Mouse (Mus musculus) kidney, embryonic 16.5 days (tissue): ENCODE measurements at regions not wholly inside any gene's neighbourhood (a gene's known extent, or its start where the extent isn't known, plus 50 kb on each side); places are given as distances from the start of the nearest gene placed in this dataset.
A peak's percentile ranks its signal among the peaks of the same experiment; 100 is the strongest.

ENCODE experiments used
- ATAC-seq: fragments of 200-750 bp; cut with Nextera tagmentation; 2 replicates; pipeline ENCODE4 v1.8.0; 2017; ENCODE audit warnings: moderate TSS enrichment; ENCODE audit not compliant: low FRiP score, low TSS enrichment
- H3K27ac ChIP-seq: fragments of 300-500 bp; sonication (generic); 2 replicates; pipeline ENCODE4 v1.5.1; 2014; ENCODE audit warnings: low read length
- H3K27me3 ChIP-seq: fragments of 300-500 bp; sonication (generic); 2 replicates; pipeline ENCODE4 v1.6.1; 2014; ENCODE audit warnings: low read length, control low read depth, mixed read lengths; ENCODE audit not compliant: insufficient read depth
- H3K36me3 ChIP-seq: fragments of 300-500 bp; sonication (generic); 2 replicates; pipeline ENCODE4 v1.6.1; 2014; ENCODE audit warnings: low read length, control low read depth, mixed read lengths; ENCODE audit not compliant: insufficient read depth
- H3K4me1 ChIP-seq: fragments of 300-500 bp; sonication (generic); 2 replicates; pipeline ENCODE4 v1.6.1; 2014; ENCODE audit warnings: low read length, control low read depth, mixed read lengths; ENCODE audit not compliant: insufficient read depth
- H3K4me2 ChIP-seq: fragments of 300-500 bp; sonication (generic); replicated peaks from 2 replicates; pipeline ENCODE4 v1.6.1; 2014; ENCODE audit warnings: low read depth, low read length
- H3K4me3 ChIP-seq: fragments of 300-500 bp; sonication (generic); 2 replicates; pipeline ENCODE4 v1.5.1; 2014; ENCODE audit warnings: mild to moderate bottlenecking, low read length
- H3K9ac ChIP-seq: fragments of 300-500 bp; sonication (generic); replicated peaks from 2 replicates; pipeline ENCODE4 v1.6.1; 2014; ENCODE audit warnings: low read length
- H3K9me3 ChIP-seq: fragments of 300-500 bp; sonication (generic); 2 replicates; pipeline ENCODE4 v1.6.1; 2016; ENCODE audit warnings: low read length, control low read depth
- WGBS: fragments of 180-500 bp; shearing (Covaris S2); extraction: QIAGEN DNeasy Blood & Tissue Kit; methylation state at CpG from one replicate; pipeline ENCODE4 v1.1.7; 2014; 5-methylcytosine and 5-hydroxymethylcytosine counted together

DNA sequence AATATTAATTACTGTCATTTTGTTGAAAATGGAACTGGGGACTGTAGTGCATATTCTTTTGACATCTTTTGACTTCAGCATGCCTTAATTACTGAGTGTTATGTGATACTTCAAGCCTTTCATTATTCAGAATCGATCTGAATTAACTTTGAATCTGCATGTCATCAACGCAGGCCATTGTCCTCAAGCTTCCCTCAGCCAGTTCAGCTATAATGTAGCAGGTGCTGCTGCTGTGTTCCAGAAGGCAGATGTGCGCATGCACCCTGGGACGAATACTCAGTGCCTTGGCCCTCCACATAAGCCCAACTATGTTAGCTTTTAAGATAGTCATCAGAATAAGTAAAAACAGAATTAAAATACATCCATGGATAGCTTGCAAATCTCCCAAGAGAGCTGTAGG is 1466.4 kb downstream of the 4930444P10Rik start:
- H3K9me3 ChIP-seq = no peaks in the 10 kb centered on the region
- H3K27me3 ChIP-seq = peaks cover 9% of the 10 kb centered on the region; the same call in 1 of the 2 replicates
- peak overlapping the region; percentile 44; the same call in 1 of the 2 replicates for H3K27ac ChIP-seq
- no peak overlapping the region for H3K4me3 ChIP-seq
- no peak overlapping the region for H3K4me2 ChIP-seq
- no peak overlapping the region for H3K9ac ChIP-seq
- 66% methylated on average over 4 of the region's 4 CpGs for WGBS
- no peaks in the 10 kb centered on the region for H3K4me1 ChIP-seq
- ATAC-seq = no peak
- no peaks in the 10 kb centered on the region for H3K36me3 ChIP-seq

DNA sequence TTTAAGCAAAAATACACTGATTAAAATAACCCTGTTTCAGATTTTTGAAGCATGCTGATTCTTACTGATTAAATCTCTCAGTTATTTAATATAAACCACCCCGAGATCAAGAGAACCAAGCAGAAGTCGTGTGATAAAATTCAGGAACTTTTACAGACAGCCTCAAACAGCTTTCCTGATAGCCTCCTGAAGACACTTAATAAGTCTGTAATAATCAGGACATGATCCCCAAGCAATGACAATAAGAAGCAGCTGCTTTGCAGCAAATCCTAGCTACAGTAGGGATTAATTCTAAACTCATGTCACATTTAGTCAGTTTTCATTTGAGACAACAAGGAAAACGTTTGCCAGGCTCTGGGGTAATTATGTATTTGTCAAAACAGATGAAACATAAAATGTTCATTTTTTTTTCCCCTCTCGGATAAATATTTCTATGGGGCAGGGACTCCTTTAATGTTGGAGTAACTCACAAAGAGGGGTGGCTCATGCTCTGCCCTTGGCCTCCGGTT is 1472.1 kb downstream of the 4930444P10Rik start:
- H3K9me3 ChIP-seq = no peaks in the 10 kb centered on the region
- no peak overlapping the region for H3K4me3 ChIP-seq
- WGBS = 65% methylated on average over 5 of the region's 5 CpGs
- H3K27me3 ChIP-seq = no peaks in the 10 kb centered on the region
- no peak overlapping the region for H3K4me2 ChIP-seq
- no peak overlapping the region for H3K27ac ChIP-seq
- ATAC-seq = no peak
- no peak overlapping the region for H3K9ac ChIP-seq
- no peaks in the 10 kb centered on the region for H3K4me1 ChIP-seq
- no peaks in the 10 kb centered on the region for H3K36me3 ChIP-seq

DNA sequence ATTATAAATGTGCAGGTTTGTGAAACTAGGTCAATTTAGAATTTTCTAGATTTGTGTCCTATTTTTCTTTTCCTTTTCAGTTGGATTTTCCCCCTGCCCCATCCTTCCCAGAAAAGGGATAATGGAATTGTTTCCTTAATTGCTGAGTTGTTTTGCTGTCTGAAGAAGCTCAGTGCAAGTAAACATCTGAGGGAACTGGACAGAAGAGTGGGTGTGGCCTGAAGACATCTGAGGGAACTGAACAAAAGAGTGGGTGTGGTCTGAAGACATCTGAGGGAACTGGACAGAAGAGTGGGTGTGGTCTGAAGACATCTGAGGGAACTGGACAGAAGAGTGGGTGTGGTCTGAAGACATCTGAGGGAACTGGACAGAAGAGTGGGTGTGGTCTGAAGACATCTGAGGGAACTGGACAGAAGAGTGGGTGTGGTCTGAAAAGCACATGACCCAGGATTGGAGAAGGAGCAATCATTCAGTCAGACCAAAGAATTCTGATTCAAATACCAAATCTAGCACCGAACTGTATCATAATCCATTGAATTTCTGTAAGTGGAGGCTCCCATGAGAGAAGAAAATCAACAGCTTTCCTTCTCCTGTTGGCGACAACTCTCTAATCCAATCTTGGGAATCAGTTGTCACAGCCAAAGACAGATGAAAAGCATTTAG is 1479.8 kb downstream of the 4930444P10Rik start:
- Histone ChIP-seq H3K4me1 (peaks cover 3% of the 10 kb centered on the region; the same call in 1 of the 2 replicates), H3K4me2 (no peak overlapping the region), H3K4me3 (no peak overlapping the region), H3K27me3 (no peaks in the 10 kb centered on the region), H3K9me3 (no peaks in the 10 kb centered on the region), H3K9ac (no peak overlapping the region), H3K27ac (no peak overlapping the region), H3K36me3 (no peaks in the 10 kb centered on the region)
- WGBS = 89% methylated on average over 2 of the region's 2 CpGs
- no peak for ATAC-seq

DNA sequence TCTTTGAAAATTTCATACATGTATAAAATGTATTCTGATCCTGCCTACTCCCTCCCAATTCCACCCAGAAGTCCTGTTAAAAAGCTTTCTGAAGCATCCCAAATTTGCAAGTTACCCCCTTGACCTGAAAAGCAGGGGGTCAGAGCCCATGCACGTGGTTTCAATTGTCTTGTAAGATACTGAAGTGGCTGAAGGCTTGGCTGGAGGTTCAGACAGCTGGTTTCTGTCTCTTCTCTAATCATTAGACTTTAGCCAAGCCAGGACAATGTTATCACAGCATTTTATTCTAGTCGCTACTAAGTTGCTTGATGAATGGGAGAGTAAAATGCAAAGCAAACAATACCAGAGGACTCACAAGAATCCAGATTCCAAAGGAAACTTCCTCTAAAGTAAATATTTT is 1484.1 kb downstream of the 4930444P10Rik start:
- no peak overlapping the region for H3K27ac ChIP-seq
- H3K4me2 ChIP-seq = no peak overlapping the region
- no peaks in the 10 kb centered on the region for H3K27me3 ChIP-seq
- no peaks in the 10 kb centered on the region for H3K9me3 ChIP-seq
- peak; percentile 49; the same call in 1 of the 2 replicates for ATAC-seq
- H3K36me3 ChIP-seq = no peaks in the 10 kb centered on the region
- no peak overlapping the region for H3K9ac ChIP-seq
- WGBS = 21% methylated on average over 2 of the region's 2 CpGs
- peaks cover 3% of the 10 kb centered on the region; the same call in 1 of the 2 replicates for H3K4me1 ChIP-seq
- no peak overlapping the region for H3K4me3 ChIP-seq

DNA sequence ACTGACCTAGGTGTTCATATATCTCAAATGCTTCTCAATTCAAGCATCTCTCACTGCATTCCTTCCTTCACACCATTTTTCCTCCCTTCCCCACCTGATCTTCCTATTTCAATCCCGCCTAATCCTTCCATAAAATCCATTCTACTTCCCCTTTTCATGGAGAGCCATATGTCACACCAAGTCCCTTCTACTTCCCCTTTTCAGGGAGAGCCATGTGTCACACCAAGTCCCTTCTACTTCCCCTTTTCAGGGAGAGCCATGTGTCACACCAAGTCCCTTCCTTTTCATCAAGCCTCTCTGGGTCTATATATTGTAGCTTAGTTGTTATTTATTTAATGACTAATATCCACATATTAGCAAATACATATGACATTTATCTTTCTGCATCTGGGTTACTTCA is 1497.2 kb downstream of the 4930444P10Rik start:
- Histone ChIP-seq H3K9me3 (no peaks in the 10 kb centered on the region), H3K27ac (no peak overlapping the region), H3K9ac (no peak overlapping the region), H3K4me3 (no peak overlapping the region), H3K36me3 (no peaks in the 10 kb centered on the region), H3K27me3 (no peaks in the 10 kb centered on the region), H3K4me2 (no peak overlapping the region), H3K4me1 (no peaks in the 10 kb centered on the region)
- WGBS = 88% methylated on average over 1 of the region's 1 CpGs
- ATAC-seq = no peak

DNA sequence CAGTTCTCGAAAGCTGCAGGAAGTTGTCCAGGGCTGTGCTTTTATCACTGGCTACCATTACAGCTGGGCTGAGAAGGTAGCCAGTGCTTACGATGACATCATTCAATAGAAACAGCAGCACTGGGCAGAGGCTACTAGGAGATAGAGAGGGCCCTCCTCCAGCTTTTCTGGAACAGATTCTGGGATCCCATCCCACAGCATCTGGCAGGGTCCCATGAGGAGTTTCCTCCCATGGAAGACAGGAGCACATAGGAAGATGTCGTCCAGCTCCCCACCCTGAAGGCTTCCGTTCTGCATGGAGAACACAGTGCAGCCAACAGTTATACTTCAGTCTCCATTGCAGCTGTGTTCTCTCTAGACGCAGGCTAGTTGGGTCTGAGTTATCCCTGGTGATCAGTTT is 1503.2 kb downstream of the 4930444P10Rik start:
- H3K9ac ChIP-seq = no peak overlapping the region
- H3K4me3 ChIP-seq = no peak overlapping the region
- no peaks in the 10 kb centered on the region for H3K36me3 ChIP-seq
- no peaks in the 10 kb centered on the region for H3K4me1 ChIP-seq
- no peak overlapping the region for H3K27ac ChIP-seq
- no peaks in the 10 kb centered on the region for H3K9me3 ChIP-seq
- H3K4me2 ChIP-seq = no peak overlapping the region
- ATAC-seq = no peak
- WGBS = 87% methylated on average over 5 of the region's 5 CpGs
- no peaks in the 10 kb centered on the region for H3K27me3 ChIP-seq

DNA sequence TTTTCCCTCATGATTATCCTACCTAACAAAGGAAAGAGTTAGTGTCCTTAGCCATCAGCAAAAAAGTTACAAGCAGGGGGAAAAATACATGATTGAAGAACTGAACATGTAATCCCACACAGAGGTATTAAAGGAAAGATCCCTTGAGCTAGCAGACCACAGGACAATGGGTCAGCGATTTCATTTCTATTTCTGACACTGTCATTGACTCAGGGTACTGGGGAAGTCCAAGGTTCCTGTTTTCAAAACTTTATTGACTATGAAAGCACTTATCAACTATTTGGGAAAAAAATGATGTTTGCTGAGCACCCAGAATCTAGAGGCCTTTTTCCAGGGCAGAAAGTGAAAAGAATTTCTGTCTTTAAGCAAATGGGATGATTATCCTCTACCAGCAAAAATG is 1513.7 kb downstream of the 4930444P10Rik start:
- Histone ChIP-seq H3K27ac (no peak overlapping the region), H3K27me3 (0 out of 2 replicates have a peak, but pooled peaks cover 2% of the 10 kb centered on the region), H3K4me1 (no peaks in the 10 kb centered on the region), H3K36me3 (no peaks in the 10 kb centered on the region), H3K9ac (no peak overlapping the region), H3K4me3 (no peak overlapping the region), H3K4me2 (no peak overlapping the region), H3K9me3 (no peaks in the 10 kb centered on the region)
- no peak for ATAC-seq
- WGBS = 72% methylated on average over 1 of the region's 1 CpGs

DNA sequence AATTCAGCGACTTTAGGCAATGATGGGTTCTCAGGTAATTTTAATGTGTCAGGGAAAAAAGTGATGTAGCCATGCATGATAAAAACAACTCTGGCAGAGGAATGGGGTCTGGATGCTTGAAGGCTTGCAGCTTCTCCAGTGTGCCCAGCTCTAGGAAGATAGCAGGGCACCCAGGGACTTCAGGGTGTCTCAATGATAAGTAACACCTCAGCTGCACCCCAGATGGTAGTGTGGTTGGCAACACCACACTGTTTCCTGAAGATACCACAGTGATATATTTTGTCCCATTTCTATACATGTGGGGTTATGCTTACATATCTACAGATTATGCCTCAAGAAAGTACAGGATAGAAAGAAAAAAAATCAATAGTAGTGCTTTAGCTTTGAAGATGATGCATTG is 1516.9 kb downstream of the 4930444P10Rik start:
- Histone ChIP-seq H3K9me3 (no peaks in the 10 kb centered on the region), H3K9ac (no peak overlapping the region), H3K27ac (no peak overlapping the region), H3K36me3 (no peaks in the 10 kb centered on the region), H3K4me3 (no peak overlapping the region), H3K4me1 (no peaks in the 10 kb centered on the region), H3K27me3 (peaks cover 9% of the 10 kb centered on the region), H3K4me2 (no peak overlapping the region)
- ATAC-seq = no peak
- WGBS = 100% methylated on average over 1 of the region's 1 CpGs

DNA sequence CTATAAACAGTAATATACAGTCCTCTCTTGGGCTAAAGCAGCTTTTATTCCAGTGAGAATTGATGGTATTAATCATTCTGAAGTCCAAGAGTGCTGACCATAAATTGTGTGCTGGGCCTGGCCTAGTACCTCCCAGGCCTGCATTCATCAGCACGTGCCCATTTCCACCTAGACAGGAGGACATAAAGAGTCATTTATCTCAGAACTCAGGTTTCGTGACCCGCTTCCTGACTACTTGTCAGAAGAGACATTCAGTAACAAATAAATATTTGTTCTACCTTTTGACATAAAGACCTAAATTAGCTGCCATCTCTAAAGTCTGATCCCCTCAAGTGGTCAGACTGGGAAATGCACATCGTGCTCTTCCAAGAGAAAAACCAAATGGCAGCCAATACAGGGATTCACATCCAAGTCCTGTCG is 1522.6 kb downstream of the 4930444P10Rik start:
- Histone ChIP-seq H3K27me3 (peaks cover 11% of the 10 kb centered on the region), H3K4me3 (no peak overlapping the region), H3K9ac (no peak overlapping the region), H3K4me1 (no peaks in the 10 kb centered on the region), H3K4me2 (no peak overlapping the region), H3K27ac (no peak overlapping the region), H3K9me3 (no peaks in the 10 kb centered on the region), H3K36me3 (no peaks in the 10 kb centered on the region)
- ATAC-seq = peak; percentile 88
- 9% methylated on average over 5 of the region's 5 CpGs for WGBS

DNA sequence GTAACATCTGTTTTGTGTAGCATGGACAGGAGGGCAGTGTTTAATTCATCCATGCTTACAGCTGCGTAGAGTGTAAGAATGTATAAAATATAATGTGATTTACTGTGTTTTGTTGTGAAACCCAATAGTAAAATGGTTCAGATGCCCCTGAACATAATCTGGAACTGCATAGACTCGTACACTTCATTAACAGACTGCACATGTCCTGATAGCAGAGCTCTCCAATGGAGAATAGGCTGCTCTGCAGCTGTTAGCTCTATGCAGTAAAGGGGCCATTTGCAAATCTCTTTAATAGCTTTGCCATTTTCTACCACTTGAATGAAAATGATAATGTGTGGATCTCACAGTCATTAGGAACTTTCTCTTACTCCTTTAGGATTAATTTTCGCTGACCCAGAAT is 1523.0 kb downstream of the 4930444P10Rik start:
- no peaks in the 10 kb centered on the region for H3K9me3 ChIP-seq
- H3K36me3 ChIP-seq = no peaks in the 10 kb centered on the region
- ATAC-seq = peak; percentile 89
- no peaks in the 10 kb centered on the region for H3K4me1 ChIP-seq
- 38% methylated on average over 3 of the region's 3 CpGs for WGBS
- H3K9ac ChIP-seq = no peak overlapping the region
- H3K27me3 ChIP-seq = peaks cover 11% of the 10 kb centered on the region
- no peak overlapping the region for H3K27ac ChIP-seq
- no peak overlapping the region for H3K4me2 ChIP-seq
- H3K4me3 ChIP-seq = no peak overlapping the region
